Mouse (Mus musculus) midbrain, embryonic 13.5 days (tissue): ENCODE results near the gene Cfap45. TPM values are rescaled to one million over a fixed set of nuclear protein-coding genes. Genes with fewer than 3 reads are reported as not detected.

ENCODE experiments used
- ATAC-seq: fragments of 200-750 bp; cut with Nextera tagmentation; 2 replicates; pipeline ENCODE4 v1.8.0; 2017; ENCODE audit warnings: mild to moderate bottlenecking, moderate TSS enrichment, moderate library complexity
- H3K27ac ChIP-seq: fragments of 300-500 bp; sonication (generic); 2 replicates; pipeline ENCODE4 v1.5.1; 2015; ENCODE audit warnings: inconsistent platforms, mild to moderate bottlenecking, moderate library complexity
- H3K27me3 ChIP-seq: fragments of 300-500 bp; sonication (generic); 2 replicates; pipeline ENCODE4 v1.6.1; 2015; ENCODE audit warnings: mild to moderate bottlenecking, inconsistent platforms
- H3K36me3 ChIP-seq: fragments of 300-500 bp; sonication (generic); 2 replicates; pipeline ENCODE4 v1.6.1; 2015; ENCODE audit warnings: mild to moderate bottlenecking, inconsistent platforms
- H3K4me1 ChIP-seq: fragments of 300-500 bp; sonication (generic); replicated peaks from 2 replicates; pipeline ENCODE4 v1.6.1; 2015; ENCODE audit warnings: inconsistent platforms
- H3K4me2 ChIP-seq: fragments of 300-500 bp; sonication (generic); replicated peaks from 2 replicates; pipeline ENCODE4 v1.6.1; 2015; ENCODE audit warnings: moderate library complexity, mild to moderate bottlenecking, inconsistent platforms
- H3K4me3 ChIP-seq: fragments of 300-500 bp; sonication (generic); replicated peaks from 2 replicates; pipeline ENCODE4 v1.5.1; 2015; ENCODE audit warnings: mild to moderate bottlenecking, inconsistent platforms
- H3K9ac ChIP-seq: fragments of 300-500 bp; sonication (generic); replicated peaks from 2 replicates; pipeline ENCODE4 v1.6.1; 2015; ENCODE audit warnings: mild to moderate bottlenecking, inconsistent platforms
- H3K9me3 ChIP-seq: fragments of 300-500 bp; sonication (generic); 2 replicates; pipeline ENCODE4 v1.6.1; 2016; ENCODE audit warnings: mild to moderate bottlenecking, inconsistent platforms
- WGBS: fragments of 180-500 bp; shearing (Covaris S2); methylation state at CpG from one replicate; pipeline ENCODE4 v1.1.7; 2015; 5-methylcytosine and 5-hydroxymethylcytosine counted together
- polyA plus RNA-seq: library from polyadenylated mRNA; unstranded; fragments of >200 nt; fragmentation: Nextera tagmentation; extraction: Ambion mirVana; gene quantifications from 2 replicates; pipeline ENCODE4 v1.2.1, GENCODE M21; 2015

Cfap45 gene
- polyA plus RNA-seq, 1 experiment from 2014 or later = 1.9 TPM

GRCm38 (mm10) chr1:172582436-172582835 lies 61.8 kb downstream of the Cfap45 start:
- no peak overlapping the region for H3K9ac ChIP-seq
- no peak overlapping the region for H3K4me2 ChIP-seq
- no peaks in the 10 kb centered on the region for H3K36me3 ChIP-seq
- no peak overlapping the region for H3K27ac ChIP-seq
- H3K4me3 ChIP-seq = no peak overlapping the region
- 87% methylated on average over 8 of the region's 8 CpGs for WGBS
- no peak for ATAC-seq
- peaks cover 20% of the 10 kb centered on the region for H3K27me3 ChIP-seq
- no peaks in the 10 kb centered on the region for H3K9me3 ChIP-seq
- peaks cover 16% of the 10 kb centered on the region for H3K4me1 ChIP-seq

- Histone ChIP-seq H3K9me3 (no peaks in the 10 kb centered on the region), H3K4me3 (no peak overlapping the region), H3K27me3 (peaks cover 20% of the 10 kb centered on the region), H3K27ac (no peak overlapping the region), H3K4me2 (no peak overlapping the region), H3K9ac (no peak overlapping the region), H3K36me3 (no peaks in the 10 kb centered on the region), H3K4me1 (peaks cover 16% of the 10 kb centered on the region)
- 88% methylated on average over 6 of the region's 6 CpGs for WGBS
- no peak for ATAC-seq
Observed at GRCm38 (mm10) chr1:172584271-172584670, 63.7 kb downstream of the Cfap45 start.

- 45% methylated on average over 4 of the region's 4 CpGs for WGBS
- 0 out of 2 replicates have a peak, but pooled peaks have one; percentile 31 for ATAC-seq
- peaks cover 16% of the 10 kb centered on the region for H3K4me1 ChIP-seq
- no peak overlapping the region for H3K9ac ChIP-seq
- H3K4me2 ChIP-seq = no peak overlapping the region
- H3K4me3 ChIP-seq = no peak overlapping the region
- H3K9me3 ChIP-seq = no peaks in the 10 kb centered on the region
- H3K27ac ChIP-seq = no peak overlapping the region
- peaks cover 20% of the 10 kb centered on the region for H3K27me3 ChIP-seq
- H3K36me3 ChIP-seq = no peaks in the 10 kb centered on the region
Observed at GRCm38 (mm10) chr1:172585026-172585425, 64.4 kb downstream of the Cfap45 start.

- Histone ChIP-seq H3K4me3 (no peak overlapping the region), H3K27ac (peak overlapping the region; percentile 66), H3K9me3 (no peaks in the 10 kb centered on the region), H3K27me3 (peaks cover 20% of the 10 kb centered on the region), H3K36me3 (no peaks in the 10 kb centered on the region), H3K9ac (0 out of 2 replicates have a peak overlapping the region, but pooled peaks have one; percentile 37), H3K4me1 (peaks cover 16% of the 10 kb centered on the region), H3K4me2 (peak overlapping the region; percentile 37)
- 15% methylated on average over 26 of the region's 26 CpGs for WGBS
- peak; percentile 79 for ATAC-seq
Observed at GRCm38 (mm10) chr1:172585612-172586567, 65.3 kb downstream of the Cfap45 start.

- Histone ChIP-seq H3K27ac (no peak within 1 kb of the TSS), H3K4me1 (peaks cover 11% of the 10 kb centered on the region), H3K9ac (no peak within 1 kb of the TSS), H3K4me2 (no peak within 1 kb of the TSS), H3K4me3 (no peak within 1 kb of the TSS), H3K27me3 (peaks cover 2% of the 10 kb centered on the region; the same call in 1 of the 2 replicates), H3K36me3 (no peaks in the 10 kb centered on the region), H3K9me3 (no peaks in the 10 kb centered on the region)
- 91% methylated on average over 7 of the region's 7 CpGs for WGBS
- ATAC-seq = no peak
Observed at GRCm38 (mm10) chr1:172590385-172590784, 69.8 kb downstream of the Cfap45 start, which contains the start of gene Slamf8. Slamf8 (minus strand) TSS chr1:172590568.

GRCm38 (mm10) chr1:172593321-172593720 lies 72.7 kb downstream of the Cfap45 start:
- Histone ChIP-seq H3K4me1 (no peaks in the 10 kb centered on the region), H3K9me3 (no peaks in the 10 kb centered on the region), H3K36me3 (no peaks in the 10 kb centered on the region), H3K9ac (no peak overlapping the region), H3K4me2 (no peak overlapping the region), H3K27me3 (no peaks in the 10 kb centered on the region), H3K4me3 (no peak overlapping the region), H3K27ac (no peak overlapping the region)
- ATAC-seq = no peak
- 78% methylated on average over 3 of the region's 3 CpGs for WGBS

- H3K36me3 ChIP-seq = no peaks in the 10 kb centered on the region
- no peak overlapping the region for H3K4me3 ChIP-seq
- WGBS = 96% methylated on average over 2 of the region's 2 CpGs
- H3K9ac ChIP-seq = no peak overlapping the region
- H3K27ac ChIP-seq = no peak overlapping the region
- ATAC-seq = no peak
- H3K4me1 ChIP-seq = no peaks in the 10 kb centered on the region
- H3K9me3 ChIP-seq = no peaks in the 10 kb centered on the region
- no peaks in the 10 kb centered on the region for H3K27me3 ChIP-seq
- no peak overlapping the region for H3K4me2 ChIP-seq
Observed at GRCm38 (mm10) chr1:172593956-172594355, 73.4 kb downstream of the Cfap45 start.

- peak; percentile 37 for ATAC-seq
- Histone ChIP-seq H3K36me3 (no peaks in the 10 kb centered on the region), H3K27ac (no peak overlapping the region), H3K9ac (no peak overlapping the region), H3K9me3 (no peaks in the 10 kb centered on the region), H3K4me2 (no peak overlapping the region), H3K4me1 (no peaks in the 10 kb centered on the region), H3K4me3 (no peak overlapping the region), H3K27me3 (no peaks in the 10 kb centered on the region)
Observed at GRCm38 (mm10) chr1:172594495-172594894, 73.9 kb downstream of the Cfap45 start.

Other genes starting within 250 kb of the Cfap45 start
- 25.3 and 25.8 TPM in 2 replicates for gene Atp1a2, start 222.7 kb upstream of the Cfap45 start, polyA plus RNA-seq
- gene Kcnj9, start 191.5 kb upstream of the Cfap45 start, polyA plus RNA-seq = 3.6 and 3.9 TPM in 2 replicates
- gene Kcnj10, start 179.6 kb upstream of the Cfap45 start, polyA plus RNA-seq = 0.98 TPM in 2 replicates
- gene Pigm, start 144.3 kb upstream of the Cfap45 start, polyA plus RNA-seq = 4.9 and 5.7 TPM in 2 replicates
- gene Slamf9, start 45.4 kb upstream of the Cfap45 start, polyA plus RNA-seq = 0.31 TPM in 1 of 2 replicates, not detected in the other
- 89.0 and 94.9 TPM in 2 replicates for gene Igsf9, start 39.0 kb upstream of the Cfap45 start, polyA plus RNA-seq
- 44.0 and 49.9 TPM in 2 replicates for gene Tagln2, start 20.8 kb upstream of the Cfap45 start, polyA plus RNA-seq
- 0.20 TPM in 1 of 2 replicates, not detected in the other for gene Vsig8, start 35.1 kb downstream of the Cfap45 start, polyA plus RNA-seq
- not detected in 2 replicates for gene Slamf8, start 69.8 kb downstream of the Cfap45 start, polyA plus RNA-seq
- gene Fcrl6, start 81.8 kb downstream of the Cfap45 start, polyA plus RNA-seq = not detected in 2 replicates
- 6.2 and 6.3 TPM in 2 replicates for gene Dusp23, start 112.2 kb downstream of the Cfap45 start, polyA plus RNA-seq
- gene Crp, start 177.3 kb downstream of the Cfap45 start, polyA plus RNA-seq = not detected in 2 replicates